Mouse (Mus musculus) kidney, postnatal 36 days (tissue): ENCODE measurements around the gene 5330417H12Rik.

ENCODE experiments used
- DNase-seq, 2 experiments: peaks; one replicate each; pipeline ENCODE4 v3.0.0; 2021 to 2022; ENCODE audit warnings: mixed read lengths in 2 of 2

The 5330417H12Rik gene

DNA sequence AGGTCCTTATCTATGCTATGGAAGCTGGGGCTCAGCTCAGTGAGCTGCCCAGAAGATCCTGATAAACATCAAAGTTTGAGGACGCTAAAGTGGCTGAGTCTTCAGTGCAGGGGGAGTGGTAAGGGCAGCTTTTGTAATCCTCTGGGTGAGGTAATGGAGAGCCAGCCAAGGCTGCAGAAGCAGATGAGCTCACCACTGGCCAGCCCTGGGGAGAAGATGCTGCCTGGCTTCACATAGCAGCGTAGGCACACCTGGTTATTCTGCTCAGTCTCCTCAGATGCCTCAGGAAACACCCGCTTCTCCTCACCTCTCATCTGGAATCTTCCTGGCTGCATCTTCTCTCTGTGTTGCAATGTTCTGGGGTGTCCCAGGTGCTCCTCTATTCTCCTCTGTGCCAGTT, 529 bp downstream of the 5330417H12Rik start:
- DNase-seq = no peak

DNA sequence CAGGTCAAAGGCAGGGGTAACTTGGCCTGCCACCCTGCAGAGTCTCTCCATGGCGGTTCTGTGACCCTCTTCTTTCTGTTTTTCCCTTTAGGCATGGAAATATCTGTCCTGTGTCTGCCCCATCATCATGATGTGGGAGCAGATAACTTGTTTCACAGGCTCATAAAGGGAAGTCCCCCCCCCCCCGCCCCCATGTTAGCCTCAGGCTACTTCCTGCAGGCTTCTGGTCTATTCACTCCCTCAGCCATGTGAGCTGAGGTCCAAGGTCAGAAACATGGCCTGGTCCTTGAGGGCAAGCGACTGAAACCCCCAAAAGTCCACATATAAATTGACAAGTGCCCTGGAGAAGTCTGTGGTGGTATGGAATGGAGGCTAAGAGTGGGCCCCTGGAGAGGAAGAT, 4.8 kb downstream of the 5330417H12Rik start:
- DNase-seq = no peak

DNA sequence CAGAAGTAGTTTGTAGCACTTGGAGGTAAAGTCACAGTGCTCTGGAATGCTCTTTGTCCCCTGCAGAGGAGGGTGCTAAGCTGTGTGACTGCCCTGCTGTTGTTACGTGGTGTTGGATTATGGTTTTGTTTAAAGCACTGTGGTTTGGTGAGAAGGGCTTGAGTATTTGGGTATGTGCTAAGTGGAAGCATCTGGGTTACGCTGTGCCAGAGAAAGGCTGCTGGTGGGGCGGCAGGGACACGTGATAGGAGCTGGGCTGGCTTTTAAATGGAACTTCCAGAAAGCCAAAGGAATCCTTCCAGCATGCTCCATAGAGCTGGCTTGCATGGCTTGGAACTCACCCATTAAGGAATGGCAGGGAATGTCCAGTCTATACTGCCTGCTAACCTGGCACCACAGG, 5.7 kb downstream of the 5330417H12Rik start:
- no peak for DNase-seq

- no peak for DNase-seq
Observed at GRCm38 (mm10) chr7:107618028-107618992, 6.7 kb downstream of the 5330417H12Rik start.

DNA sequence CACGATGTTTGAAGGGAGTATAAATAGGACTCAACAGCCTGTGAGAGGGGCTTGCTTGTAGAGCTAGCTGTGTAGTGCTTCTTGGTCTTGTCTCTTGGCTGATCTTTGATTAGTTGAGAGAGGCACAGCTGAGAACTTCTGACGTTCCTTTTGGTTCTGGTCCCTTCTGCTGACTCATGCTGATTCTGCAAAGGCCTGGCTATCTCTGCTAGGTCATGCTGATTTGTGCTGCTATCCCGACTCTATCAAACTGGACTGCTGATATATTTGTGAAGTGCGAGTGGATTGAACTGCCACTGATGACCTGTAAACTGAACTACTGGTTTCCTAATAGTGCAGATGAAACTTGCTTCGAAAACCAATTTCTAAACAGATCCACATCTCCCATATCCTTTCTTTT, 14.1 kb downstream of the 5330417H12Rik start:
- DNase-seq = no peak

DNA sequence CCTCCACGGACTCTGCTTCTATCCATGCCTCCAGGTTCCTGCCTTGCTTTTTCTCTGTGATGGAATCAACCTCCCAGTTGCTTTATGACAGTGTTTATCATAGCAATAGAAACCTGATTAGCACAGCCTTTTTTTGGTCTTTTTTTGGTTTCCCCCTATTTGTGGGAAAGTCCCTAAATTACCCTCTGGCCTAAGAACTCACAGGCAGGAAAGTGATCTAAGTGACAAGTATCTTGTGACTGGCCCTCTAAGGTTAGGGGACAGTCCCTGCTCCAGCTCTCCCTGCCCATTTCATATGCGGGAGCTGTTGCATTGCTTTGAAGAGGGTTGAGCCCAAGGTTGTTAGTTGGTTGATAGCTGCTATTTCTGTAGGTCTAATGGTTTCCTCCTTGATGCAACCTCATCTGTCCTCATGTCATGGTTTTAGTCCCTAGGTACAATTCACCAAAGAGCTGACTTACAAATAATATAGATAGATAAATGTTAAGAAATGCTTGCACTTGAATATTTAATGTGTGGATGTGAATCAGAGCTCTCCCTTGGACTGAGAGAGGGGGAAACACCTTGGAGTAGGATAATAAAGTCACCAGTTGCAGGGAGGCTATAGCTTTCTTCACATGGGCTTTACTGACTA, 15.2 kb downstream of the 5330417H12Rik start:
- no peak for DNase-seq

GRCm38 (mm10) chr7:107607766-107608165, 17.2 kb downstream of the 5330417H12Rik start:
- DNase-seq = no peak

DNA sequence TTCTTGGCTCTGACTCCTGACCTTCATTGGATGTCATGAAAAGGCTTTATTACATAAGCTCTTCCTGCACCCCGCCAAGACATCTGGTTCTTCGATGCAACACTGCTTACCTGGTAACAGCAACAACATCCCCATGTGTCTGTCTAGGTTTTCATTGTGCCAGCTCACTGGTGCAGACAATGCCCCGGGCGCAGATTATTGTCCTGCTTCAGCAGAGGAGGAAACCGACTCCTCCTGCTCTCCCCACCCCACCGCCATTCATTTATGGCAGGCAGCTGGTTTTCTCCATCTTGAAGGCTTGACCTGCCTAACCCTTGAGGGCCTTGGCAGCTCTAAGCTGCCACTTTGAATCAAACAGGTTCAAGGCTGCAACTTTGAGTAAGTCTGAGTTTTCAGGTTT, 22.0 kb downstream of the 5330417H12Rik start:
- peak in 1 of 2 experiments; percentile 28 for DNase-seq

DNA sequence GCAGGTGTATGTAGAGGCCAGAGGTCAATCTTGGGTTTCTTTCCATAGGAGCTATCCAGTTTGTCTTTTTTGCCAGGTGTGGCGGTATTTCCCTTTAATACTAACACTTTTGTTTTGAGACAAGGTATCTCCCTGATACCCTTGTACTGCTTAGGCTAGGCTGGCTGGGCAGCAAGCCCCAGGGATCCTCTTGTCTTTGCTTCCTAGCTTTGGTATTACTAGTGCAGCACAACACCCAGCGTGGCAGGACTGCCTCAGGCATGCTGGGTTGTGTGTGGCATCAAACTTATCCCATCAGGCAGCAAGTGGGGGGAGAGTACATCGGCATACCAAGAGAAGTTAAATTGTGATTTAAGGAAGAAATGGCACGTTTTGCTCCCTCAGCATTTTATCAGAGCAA, 22.5 kb downstream of the 5330417H12Rik start:
- DNase-seq = peak in 1 of 2 experiments; percentile 30

DNA sequence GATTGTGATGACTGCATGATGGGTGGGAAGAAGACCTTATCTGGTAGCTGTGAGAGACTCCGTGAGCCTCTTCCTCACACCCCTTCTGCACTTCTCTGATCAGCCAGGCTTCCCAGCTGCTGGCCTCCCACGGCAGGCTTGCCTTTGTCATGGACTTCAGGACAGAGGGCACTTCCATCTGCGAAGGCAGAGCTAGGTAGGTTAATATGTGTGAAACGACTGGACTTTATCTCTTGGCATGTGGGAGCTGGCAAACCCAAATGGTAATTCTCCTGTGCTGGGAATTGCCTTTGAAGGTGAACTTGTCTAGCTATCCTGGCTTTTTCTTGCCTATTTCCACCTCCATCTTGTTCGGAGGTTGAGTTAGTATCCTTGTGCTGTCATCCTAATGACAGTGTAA, 24.3 kb downstream of the 5330417H12Rik start:
- peak; percentile 68 to 74 for DNase-seq

DNA sequence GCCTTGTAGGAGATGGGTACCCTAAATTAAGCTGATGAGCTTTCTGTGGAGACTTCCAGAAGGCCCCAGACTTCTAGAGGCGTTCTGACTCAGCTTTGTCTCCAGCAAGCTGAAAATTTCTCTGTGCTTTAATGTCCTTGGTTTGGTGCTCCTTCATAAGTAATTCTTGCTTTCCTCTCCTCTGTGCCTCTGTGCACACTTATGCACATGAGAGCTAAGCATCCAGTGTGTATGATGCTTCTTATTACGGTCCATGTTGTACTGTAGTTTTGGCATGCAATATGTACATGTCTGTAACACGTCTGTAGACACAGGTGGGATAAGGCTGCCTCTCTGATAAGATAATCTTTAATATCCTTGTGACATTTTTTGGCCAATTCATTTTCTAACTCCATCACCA, 27.0 kb downstream of the 5330417H12Rik start:
- DNase-seq = no peak

- DNase-seq = peak; percentile 34 to 46
Observed at GRCm38 (mm10) chr7:107596753-107597152, 28.2 kb downstream of the 5330417H12Rik start.

- DNase-seq = peak in 1 of 2 experiments; percentile 30
Observed at GRCm38 (mm10) chr7:107595426-107595825, 29.5 kb downstream of the 5330417H12Rik start.

DNA sequence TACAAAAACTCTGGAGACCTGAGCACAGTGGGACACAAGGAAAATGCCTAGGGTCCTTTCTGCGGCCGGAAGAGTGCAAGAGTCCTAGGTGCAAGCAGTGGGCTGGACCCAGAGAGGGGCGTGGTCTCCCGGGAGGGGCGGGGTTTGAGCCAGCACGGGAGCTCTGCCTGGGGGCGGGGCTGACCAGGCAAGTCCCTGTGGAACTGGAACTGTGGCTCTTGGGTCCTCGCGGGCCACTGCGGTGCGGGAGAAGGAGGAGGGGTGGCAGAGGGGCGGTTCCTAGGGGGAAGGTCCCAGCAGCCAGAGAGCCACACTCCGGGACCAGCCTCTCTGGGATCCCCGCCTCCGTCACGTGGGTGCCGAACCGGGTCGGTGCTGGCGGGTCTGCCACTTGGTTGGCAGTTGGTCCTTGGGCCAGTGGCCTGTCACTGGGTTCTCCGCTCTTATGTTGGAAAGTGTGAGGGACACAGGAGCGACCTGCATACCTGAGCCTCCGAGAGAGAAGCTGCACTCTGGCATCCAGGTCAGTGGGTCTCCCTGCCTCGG, 30.0 kb downstream of the 5330417H12Rik start, which contains the start of gene Ppfibp2:
Gene Ppfibp2, plus strand, starts transcription at position 351 of the 546 bp plus-strand sequence.
- DNase-seq = peak; percentile 98 to 99

DNA sequence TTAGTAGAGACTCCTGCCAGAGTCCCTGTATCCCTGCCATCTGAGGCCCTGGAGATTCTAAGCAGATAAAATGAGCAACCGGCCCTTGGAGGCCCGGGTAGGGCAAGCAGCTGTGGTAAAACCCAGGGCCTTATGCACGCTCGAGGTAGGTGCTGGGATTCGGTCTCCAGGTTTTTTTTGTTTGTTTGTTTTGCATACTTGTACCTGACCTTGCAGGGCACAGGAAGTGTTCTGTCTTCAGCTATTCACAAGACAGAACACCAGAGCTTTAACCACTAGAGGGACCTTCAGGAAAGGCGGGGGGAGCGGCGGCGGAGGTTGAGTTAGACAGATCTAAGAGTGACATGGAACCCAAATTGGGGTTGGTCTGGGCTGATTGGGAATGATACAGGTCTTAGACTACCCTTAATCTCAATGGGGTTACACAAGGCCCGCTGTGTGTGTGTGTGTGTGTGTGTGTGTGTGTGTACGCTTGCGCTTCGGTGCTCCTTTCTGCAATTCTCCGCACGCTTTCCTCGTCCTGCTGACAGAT, 30.6 kb downstream of the 5330417H12Rik start:
- DNase-seq = peak; percentile 68 to 71

- DNase-seq = no peak
Observed at GRCm38 (mm10) chr7:107593904-107594303, 31.1 kb downstream of the 5330417H12Rik start.

DNA sequence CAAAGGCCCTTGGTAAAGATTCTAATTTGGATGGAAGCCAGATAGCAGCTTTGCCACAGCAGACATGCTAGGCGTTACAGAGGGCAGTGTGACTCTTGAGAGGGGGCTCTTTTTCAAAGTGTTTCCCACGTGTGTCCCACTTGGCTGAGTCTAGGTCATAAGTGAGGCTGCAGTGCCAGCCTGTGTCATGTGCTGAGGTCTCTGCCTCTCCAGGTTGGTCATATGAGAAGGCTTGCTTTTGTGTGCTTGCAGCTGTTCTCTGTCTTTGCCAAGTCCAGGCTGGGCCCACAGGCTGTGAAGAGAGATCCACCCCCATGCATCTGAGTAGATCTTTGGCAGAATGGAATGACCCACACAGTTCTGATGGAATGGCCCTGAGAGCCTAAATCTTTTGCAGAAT, 32.3 kb downstream of the 5330417H12Rik start:
- no peak for DNase-seq

- DNase-seq = peak; percentile 8 to 32
Observed at GRCm38 (mm10) chr7:107574276-107574675, 50.7 kb downstream of the 5330417H12Rik start.
